Mouse (Mus musculus) MEL (cell line): ENCODE data around the gene Tab2. TPM values are rescaled to one million over a fixed set of nuclear protein-coding genes. Genes with fewer than 3 reads are reported as not detected.
"Not testable (repeated sequence)": the region's sequence is repeated elsewhere in the genome, so short reads cannot be mapped to it uniquely, and the experiment has no call there.

Experiments used
- DNase-seq: peaks from one replicate; pipeline ENCODE4 v3.0.0; 2011; ENCODE audit warnings: low read depth, low spot score
- H3K27ac ChIP-seq: 2 replicates; pipeline ENCODE4 v1.5.1; 2012; ENCODE audit warnings: low read depth, mild to moderate bottlenecking, control low read depth, low read length, moderate library complexity; ENCODE audit not compliant: control insufficient read depth
- H3K27me3 ChIP-seq, 2 experiments: fragments of 150-350 bp in 1 of 2; sonication (generic) in 1 of 2; 2 replicates each; pipeline ENCODE4 v1.6.1; 2012; ENCODE audit warnings: low read length in 2 of 2, mild to moderate bottlenecking in 2 of 2, improper control_type of control experiment in 1 of 2, moderate library complexity in 1 of 2; ENCODE audit not compliant: insufficient read depth in 2 of 2, control insufficient read depth in 1 of 2
- H3K36me3 ChIP-seq, 2 experiments: 2 replicates each; pipeline ENCODE4 v1.6.1; 2012 to 2014; ENCODE audit warnings: low read length in 2 of 2, improper control_type of control experiment in 1 of 2, inconsistent platforms in 1 of 2, mild to moderate bottlenecking in 1 of 2; ENCODE audit not compliant: insufficient read depth in 2 of 2, control insufficient read depth in 1 of 2
- H3K4me1 ChIP-seq, 2 experiments: fragments of 150-350 bp in 1 of 2; sonication (generic) in 1 of 2; 2 replicates each; pipeline ENCODE4 v1.6.1; 2012; ENCODE audit warnings: low read length in 2 of 2, improper control_type of control experiment in 1 of 2, mild to moderate bottlenecking in 1 of 2; ENCODE audit not compliant: insufficient read depth in 2 of 2, control insufficient read depth in 1 of 2
- H3K4me3 ChIP-seq, 2 experiments: fragments of 150-350 bp in 1 of 2; sonication (generic) in 1 of 2; 2 replicates each; pipeline ENCODE4 v1.5.1; 2012; ENCODE audit warnings: low read depth in 2 of 2, low read length in 2 of 2, mild to moderate bottlenecking in 2 of 2, moderate library complexity in 2 of 2, control low read depth in 1 of 2, improper control_type of control experiment in 1 of 2; ENCODE audit not compliant: control insufficient read depth in 1 of 2, insufficient read depth in 1 of 2
- H3K79me2 ChIP-seq: 2 replicates; pipeline ENCODE4 v1.6.1; 2012; ENCODE audit warnings: mild to moderate bottlenecking, low read length, moderate library complexity; ENCODE audit not compliant: control insufficient read depth, poor library complexity, insufficient read depth
- H3K9ac ChIP-seq: 2 replicates; pipeline ENCODE4 v1.6.1; 2012; ENCODE audit warnings: low read depth, mild to moderate bottlenecking, control low read depth, low read length, moderate library complexity; ENCODE audit not compliant: control insufficient read depth, poor library complexity, severe bottlenecking
- H3K9me3 ChIP-seq: fragments of 150-350 bp; sonication (generic); replicated peaks from 2 replicates; pipeline ENCODE4 v1.6.1; 2012; ENCODE audit warnings: mild to moderate bottlenecking, low read length, improper control_type of control experiment, moderate library complexity; ENCODE audit not compliant: insufficient read depth
- CHD2 ChIP-seq: IDR thresholded peaks from 2 replicates; pipeline ENCODE4 v1.6.1; 2011; ENCODE audit warnings: low read length, improper control_type of control experiment
- CTCF ChIP-seq, 3 experiments: IDR thresholded peaks in 2 of 3; conservative IDR thresholded peaks in 1 of 3; 2 replicates each; pipeline ENCODE4 v1.5.1; 2011 to 2012; ENCODE audit warnings: low read length in 3 of 3, low read depth in 2 of 3, mild to moderate bottlenecking in 2 of 3, improper control_type of control experiment in 1 of 3, inconsistent platforms in 1 of 3, mixed read lengths in 1 of 3, moderate library complexity in 1 of 3; ENCODE audit not compliant: control insufficient read depth in 1 of 3, insufficient read depth in 1 of 3, poor library complexity in 1 of 3, severe bottlenecking in 1 of 3
- E2F4 ChIP-seq: IDR thresholded peaks from 2 replicates; pipeline ENCODE4 v1.6.1; 2011; ENCODE audit warnings: low read depth, low read length, improper control_type of control experiment, borderline replicate concordance
- ELF1 ChIP-seq: IDR thresholded peaks from 2 replicates; pipeline ENCODE4 v1.6.1; 2014; ENCODE audit warnings: low read depth, mild to moderate bottlenecking, inconsistent platforms, low read length, improper control_type of control experiment, moderate library complexity
- EP300 ChIP-seq, 2 experiments: IDR thresholded peaks; 2 replicates each; pipeline ENCODE4 v1.6.1; 2011; ENCODE audit warnings: improper control_type of control experiment in 2 of 2, low read length in 2 of 2, low read depth in 1 of 2, mild to moderate bottlenecking in 1 of 2
- GATA1 ChIP-seq: IDR thresholded peaks from 2 replicates; pipeline ENCODE4 v1.6.1; 2011; ENCODE audit warnings: low read depth, low read length, improper control_type of control experiment
- HCFC1 ChIP-seq: IDR thresholded peaks from 2 replicates; pipeline ENCODE4 v1.6.1; 2012; ENCODE audit warnings: low read depth, mild to moderate bottlenecking, inconsistent platforms, low read length, improper control_type of control experiment, moderate library complexity
- MAFK ChIP-seq: IDR thresholded peaks from 2 replicates; pipeline ENCODE4 v1.6.1; 2011; ENCODE audit warnings: low read depth, mild to moderate bottlenecking, low read length, improper control_type of control experiment, borderline replicate concordance
- MAZ ChIP-seq: IDR thresholded peaks from 2 replicates; pipeline ENCODE4 v1.6.1; 2012; ENCODE audit warnings: low read depth, mild to moderate bottlenecking, inconsistent platforms, low read length, improper control_type of control experiment
- MXI1 ChIP-seq: IDR thresholded peaks from 2 replicates; pipeline ENCODE4 v1.6.1; 2011; ENCODE audit warnings: mild to moderate bottlenecking, low read depth, low read length, improper control_type of control experiment
- MYB ChIP-seq: IDR thresholded peaks from 2 replicates; pipeline ENCODE4 v1.6.1; 2011; ENCODE audit warnings: mild to moderate bottlenecking, low read depth, low read length, improper control_type of control experiment
- MYC ChIP-seq: IDR thresholded peaks from 2 replicates; pipeline ENCODE4 v1.6.1; 2011; ENCODE audit warnings: low read depth, mild to moderate bottlenecking, low read length, improper control_type of control experiment, moderate library complexity
- POLR2AphosphoS5 ChIP-seq: IDR thresholded peaks from 2 replicates; pipeline ENCODE4 v1.6.1; 2012; ENCODE audit warnings: low read depth, borderline replicate concordance, mild to moderate bottlenecking, inconsistent platforms, low read length, moderate library complexity, mixed read lengths
- RAD21 ChIP-seq: IDR thresholded peaks from 2 replicates; pipeline ENCODE4 v1.6.1; 2011; ENCODE audit warnings: mild to moderate bottlenecking, low read depth, low read length, improper control_type of control experiment
- RCOR1 ChIP-seq: IDR thresholded peaks from 2 replicates; pipeline ENCODE4 v1.6.1; 2012; ENCODE audit warnings: low read depth, mild to moderate bottlenecking, inconsistent platforms, low read length, improper control_type of control experiment
- SIN3A ChIP-seq: IDR thresholded peaks from 2 replicates; pipeline ENCODE4 v1.6.1; 2012; ENCODE audit warnings: low read length, improper control_type of control experiment, inconsistent platforms
- SMC3 ChIP-seq: IDR thresholded peaks from 2 replicates; pipeline ENCODE4 v1.6.1; 2011; ENCODE audit warnings: low read depth, low read length, improper control_type of control experiment
- TBP ChIP-seq: IDR thresholded peaks from 2 replicates; pipeline ENCODE4 v1.8.0; 2011; ENCODE audit warnings: low read depth, low read length, improper control_type of control experiment
- USF2 ChIP-seq, 2 experiments: IDR thresholded peaks; 2 replicates each; pipeline ENCODE4 v1.6.1; 2011 to 2012; ENCODE audit warnings: improper control_type of control experiment in 2 of 2, low read length in 2 of 2, borderline replicate concordance in 1 of 2, inconsistent platforms in 1 of 2, low read depth in 1 of 2, mild to moderate bottlenecking in 1 of 2; ENCODE audit not compliant: insufficient read depth in 1 of 2
- ZC3H11A ChIP-seq: IDR thresholded peaks from 2 replicates; pipeline ENCODE4 v1.6.1; 2012; ENCODE audit warnings: low read depth, mild to moderate bottlenecking, inconsistent platforms, low read length, improper control_type of control experiment
- ZMIZ1 ChIP-seq: IDR thresholded peaks from 2 replicates; pipeline ENCODE4 v1.6.1; 2012; ENCODE audit warnings: low read depth, mild to moderate bottlenecking, inconsistent platforms, low read length, improper control_type of control experiment, moderate library complexity
- ZNF384 ChIP-seq: IDR thresholded peaks from 2 replicates; pipeline ENCODE4 v1.6.1; 2012; ENCODE audit warnings: low read depth, mild to moderate bottlenecking, inconsistent platforms, low read length, improper control_type of control experiment
- polyA plus RNA-seq, 2 experiments: library from polyadenylated mRNA; stranded (reverse) in 1 of 2; unstranded in 1 of 2; fragments of >175 nt in 1 of 2; fragments of >200 nt in 1 of 2; gene quantifications; 2 replicates each; pipeline versions ENCODE4 v1.2.1 to v1.2.4; 2012; ENCODE audit warnings: low replicate concordance in 2 of 2, low read depth in 1 of 2; ENCODE audit not compliant: insufficient read length in 2 of 2, insufficient read depth in 1 of 2, missing spikeins in 1 of 2
- total RNA-seq: library from RNA; depleted of rRNA; stranded (reverse); fragments of 300-350 nt; gene quantifications from 2 replicates; pipeline ENCODE4 v1.2.3, GENCODE M21; 2012

Gene Tab2
- total and polyA plus RNA-seq, 3 experiments = 21.6 to 101 (median 70.5) TPM

DNA sequence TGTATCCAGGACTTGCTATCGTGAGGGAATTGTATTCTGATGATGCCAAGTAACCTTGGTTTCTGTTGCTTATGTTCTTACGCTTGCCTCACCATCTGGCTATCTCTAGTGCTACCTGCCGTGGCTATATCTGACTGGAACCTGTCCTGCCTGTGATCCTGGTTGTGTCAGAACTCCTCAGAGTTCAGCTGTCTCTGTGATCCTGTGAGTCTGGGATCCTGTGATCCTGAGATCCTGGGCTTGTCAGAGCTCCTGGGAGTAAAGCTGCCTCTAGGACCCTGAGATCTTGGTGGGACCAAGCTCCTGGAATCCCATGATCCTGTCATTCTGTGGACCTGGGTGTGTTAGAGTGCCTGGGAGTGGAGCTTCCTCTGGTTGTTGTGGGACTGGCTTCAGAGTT is 74.1 kb downstream of the Tab2 start:
- H3K9ac ChIP-seq = no peak overlapping the region
- no peaks in the 10 kb centered on the region for H3K9me3 ChIP-seq
- H3K27me3 ChIP-seq = no peaks in the 10 kb centered on the region
- H3K36me3 ChIP-seq = no peaks in the 10 kb centered on the region
- H3K27ac ChIP-seq = no peak overlapping the region
- H3K4me3 ChIP-seq = no peak overlapping the region
- DNase-seq = no peak
- no peaks in the 10 kb centered on the region for H3K79me2 ChIP-seq
- no peaks in the 10 kb centered on the region for H3K4me1 ChIP-seq
- TF ChIP-seq ZMIZ1 (no peak), SMC3 (no peak), EP300 (IDR thresholded peaks at IDR 0.05; ENCODE audit: low read depth in 1 of 2, low read length in 2 of 2) (no peak), HCFC1 (no peak), MAZ (no peak), SIN3A (no peak), GATA1 (no peak), ZNF384 (no peak), POLR2AphosphoS5 (no peak), TBP (no peak), MYB (no peak), ELF1 (no peak), MAFK (no peak), RCOR1 (no peak), CTCF (IDR thresholded peaks at IDR 0.05 in 2 of 3, conservative IDR thresholded peaks at IDR 0.05 in 1 of 3; ENCODE audit: control insufficient read depth in 1 of 3, insufficient read depth in 1 of 3, low read depth in 2 of 3, low read length in 3 of 3, poor library complexity in 1 of 3, severe bottlenecking in 1 of 3) (no peak), MXI1 (no peak)
- TF ChIP-seq, all 39 proteins: peak for 0

DNA sequence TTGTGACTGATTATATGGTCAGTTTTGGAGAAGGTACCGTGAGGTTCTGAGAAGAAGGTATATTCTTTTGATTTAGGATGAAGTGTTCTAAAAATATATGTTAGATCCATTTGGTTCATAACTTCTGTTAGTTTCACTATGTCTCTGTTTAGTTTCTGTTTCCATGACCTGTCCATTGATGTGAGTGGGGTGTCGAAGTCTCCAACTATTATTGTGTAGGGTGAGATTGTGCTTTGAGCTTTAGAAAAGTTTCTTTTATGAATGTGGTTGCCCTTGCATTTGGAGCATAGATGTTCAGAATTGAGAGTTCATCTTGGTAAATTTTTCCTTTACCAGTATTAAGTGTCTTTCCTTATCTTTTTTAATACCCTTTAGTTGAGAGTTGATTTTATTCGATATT is 75.7 kb downstream of the Tab2 start:
- H3K79me2 ChIP-seq, H3K4me1 ChIP-seq, H3K27me3 ChIP-seq, H3K9ac ChIP-seq, H3K27ac ChIP-seq, H3K4me3 ChIP-seq, DNase-seq, H3K36me3 ChIP-seq, H3K9me3 ChIP-seq: not testable (repeated sequence)

DNA sequence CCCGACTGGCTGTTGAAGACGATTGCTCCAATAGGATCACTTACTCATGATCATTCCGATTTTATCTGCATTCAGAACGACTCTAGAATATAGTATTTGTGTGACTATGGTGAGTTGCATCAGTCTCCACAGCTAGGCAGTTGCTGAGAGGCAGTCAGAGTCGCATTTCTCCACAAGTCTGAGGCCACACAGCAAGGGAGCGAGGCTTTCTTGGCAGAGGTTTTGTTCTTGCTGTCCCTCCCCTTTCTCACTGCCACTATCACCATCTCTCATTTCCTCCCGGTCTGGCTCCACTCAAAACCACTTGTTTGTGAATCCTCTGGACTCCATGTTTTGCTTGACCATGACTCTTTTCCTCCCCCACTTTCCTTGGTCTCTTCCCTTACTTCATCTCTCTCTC is 81.8 kb downstream of the Tab2 start:
- Histone ChIP-seq H3K27ac (no peak overlapping the region), H3K27me3 (no peaks in the 10 kb centered on the region; a peak in 1 of 4 replicates), H3K4me3 (no peak overlapping the region), H3K9me3 (no peaks in the 10 kb centered on the region), H3K79me2 (no peaks in the 10 kb centered on the region), H3K9ac (no peak overlapping the region), H3K4me1 (no peaks in the 10 kb centered on the region; a peak in 1 of 4 replicates), H3K36me3 (no peaks in the 10 kb centered on the region)
- no peak for DNase-seq
- no peak for TF ChIP-seq USF2 (IDR thresholded peaks at IDR 0.05; ENCODE audit: borderline replicate concordance in 1 of 2, insufficient read depth in 1 of 2, low read depth in 1 of 2, low read length in 2 of 2)
- TF ChIP-seq MAFK = no peak
- no peak for TF ChIP-seq RAD21
- no peak for TF ChIP-seq CHD2
- TF ChIP-seq MXI1 = no peak
- no peak for TF ChIP-seq ZC3H11A
- TF ChIP-seq E2F4 = no peak
- no peak for TF ChIP-seq MYC
- no peak for TF ChIP-seq EP300 (IDR thresholded peaks at IDR 0.05; ENCODE audit: low read depth in 1 of 2, low read length in 2 of 2)
- no peak for TF ChIP-seq SIN3A
- no peak for TF ChIP-seq TBP
